Mouse (Mus musculus) duodenum, adult 2 months (tissue): ENCODE measurements around the gene Dennd5b. TPM values are rescaled to one million over a fixed set of nuclear protein-coding genes. Genes with fewer than 3 reads are reported as not detected.

ENCODE experiments used
- polyA plus RNA-seq: library from polyadenylated mRNA; depleted of rRNA; stranded (reverse); fragments of >200 nt; gene quantifications from 2 replicates; pipeline ENCODE4 v1.2.3, GENCODE M21; 2012; ENCODE audit warnings: low replicate concordance; rRNA removed

Gene Dennd5b
- 16.9 and 32.9 TPM in 2 replicates for polyA plus RNA-seq

DNA sequence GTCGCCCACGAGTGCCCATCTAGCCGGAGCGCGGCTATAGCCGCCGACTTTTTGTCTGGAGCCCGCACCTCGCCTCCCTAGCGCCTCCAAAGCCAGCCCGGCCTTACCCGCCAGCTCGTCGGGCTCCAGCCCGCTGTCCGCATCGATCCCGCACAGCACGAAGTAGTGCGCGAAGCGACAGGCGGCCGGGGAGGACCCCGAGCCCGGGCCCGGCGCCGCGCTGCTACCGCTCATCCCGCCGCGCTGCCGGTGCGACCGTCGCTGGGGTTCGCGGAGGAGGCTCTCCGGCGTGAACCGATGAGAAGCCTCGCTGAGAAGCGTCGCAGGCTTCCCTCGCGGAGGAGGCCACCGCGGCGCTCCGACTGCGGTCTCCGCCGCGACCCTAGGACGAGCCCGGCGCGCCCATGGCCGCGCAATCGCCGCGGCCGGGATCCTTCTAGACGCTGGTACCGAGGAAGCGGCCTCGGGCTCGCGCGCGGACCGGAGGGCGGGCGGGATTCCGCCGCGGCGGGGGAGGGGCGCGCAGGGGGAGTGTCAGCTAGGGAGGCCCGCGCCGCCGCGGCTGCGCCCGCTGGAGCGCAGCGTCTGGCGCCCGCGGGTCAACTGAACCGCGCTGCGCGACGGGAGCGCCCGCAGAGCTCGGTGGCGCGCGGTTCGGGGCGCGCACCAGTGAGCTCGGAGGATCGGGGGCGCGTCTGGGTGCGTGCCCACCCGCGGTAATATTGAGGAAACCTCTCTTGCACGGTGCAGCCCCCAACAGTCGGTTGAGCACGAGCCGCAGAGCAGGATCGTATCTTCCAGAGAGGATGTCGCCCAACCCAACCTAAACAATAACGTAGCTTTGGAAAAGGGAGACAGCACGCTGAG lies at the start of gene Dennd5b:
Gene Dennd5b (minus strand): TSS at position 605 of the 867 bp plus-strand sequence.

DNA sequence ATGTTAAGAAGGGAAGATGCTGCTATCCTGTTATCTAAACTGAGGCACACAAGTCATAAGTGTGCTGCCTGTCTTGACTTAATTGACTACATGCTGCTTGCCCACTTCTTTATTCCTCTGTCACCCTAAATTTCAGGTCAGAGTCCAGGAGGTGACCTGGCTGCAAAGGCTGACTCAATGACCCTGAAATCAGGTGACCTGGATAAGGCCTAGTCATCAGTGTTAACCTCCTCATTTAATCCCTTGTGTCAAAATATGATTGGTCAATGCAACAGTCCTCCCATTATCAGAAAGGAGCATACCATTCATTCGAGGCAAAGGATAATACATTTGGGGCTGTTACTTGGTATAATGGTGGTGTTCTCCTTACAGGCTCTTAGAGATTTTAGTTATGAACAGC lies 38.0 kb upstream of the Dennd5b start, which contains the start of gene Etfbkmt:
Gene Etfbkmt (plus strand): TSS at position 379 of the 400 bp plus-strand sequence.

DNA sequence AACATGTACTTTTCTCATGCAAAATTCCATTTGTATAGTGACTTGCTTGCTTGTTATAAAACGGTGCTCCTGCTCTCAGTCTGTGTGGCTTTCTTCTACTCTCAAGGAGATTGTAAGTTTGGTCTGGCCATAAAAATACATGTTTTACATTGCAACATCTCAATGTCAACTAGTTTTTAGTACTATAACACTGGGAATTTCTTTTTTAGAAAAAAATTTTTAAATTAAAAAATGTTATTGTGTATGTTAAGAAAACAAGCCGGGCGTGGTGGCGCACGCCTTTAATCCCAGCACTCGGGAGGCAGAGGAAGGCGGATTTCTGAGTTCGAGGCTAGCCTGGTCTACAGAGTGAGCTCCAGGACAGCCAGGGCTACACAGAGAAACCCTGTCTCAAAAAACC lies 28.4 kb upstream of the Dennd5b start, which contains the start of gene Gm10203:
Gene Gm10203 (plus strand): TSS at position 301 of the 400 bp plus-strand sequence.

DNA sequence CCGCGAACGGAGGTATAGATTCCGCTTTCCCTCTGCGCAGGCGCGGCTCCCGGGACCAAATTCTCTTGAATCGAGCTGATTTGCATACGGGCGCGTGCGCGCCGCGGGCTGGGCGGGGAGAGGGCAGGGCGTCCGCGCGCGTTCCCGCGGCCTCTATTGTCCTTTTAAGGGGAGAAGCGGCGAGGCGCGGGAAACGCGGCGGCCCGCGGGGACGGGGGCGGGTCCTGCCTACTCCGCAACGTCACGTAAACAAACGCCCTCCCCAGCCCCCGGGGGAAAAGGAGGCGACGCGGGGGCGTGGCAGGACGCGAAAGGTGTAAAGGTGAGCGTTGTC lies 155.1 kb downstream of the Dennd5b start, which contains the start of gene Sinhcaf:
Gene Sinhcaf (minus strand): TSS at position 59 of the 334 bp plus-strand sequence.

Other genes with a start within 250 kb of the Dennd5b start
- gene Caprin2, start 205.4 kb downstream of the Dennd5b start, polyA plus RNA-seq: 1.7 and 5.9 TPM in 2 replicates
- 0.63 and 1.0 TPM in 2 replicates for gene Sinhcaf, start 155.2 kb downstream of the Dennd5b start, polyA plus RNA-seq
- not detected in 2 replicates for gene Gm10203, start 28.5 kb upstream of the Dennd5b start, polyA plus RNA-seq
- gene Etfbkmt, start 38.2 kb upstream of the Dennd5b start, polyA plus RNA-seq: 1.2 and 1.5 TPM in 2 replicates
- gene Amn1, start 87.0 kb upstream of the Dennd5b start, polyA plus RNA-seq: 6.8 and 8.6 TPM in 2 replicates
- 3.2 and 4.4 TPM in 2 replicates for gene Resf1, start 207.7 kb upstream of the Dennd5b start, polyA plus RNA-seq